Mouse (Mus musculus): ENCODE results near the gene Ugt1a9.

DNA sequence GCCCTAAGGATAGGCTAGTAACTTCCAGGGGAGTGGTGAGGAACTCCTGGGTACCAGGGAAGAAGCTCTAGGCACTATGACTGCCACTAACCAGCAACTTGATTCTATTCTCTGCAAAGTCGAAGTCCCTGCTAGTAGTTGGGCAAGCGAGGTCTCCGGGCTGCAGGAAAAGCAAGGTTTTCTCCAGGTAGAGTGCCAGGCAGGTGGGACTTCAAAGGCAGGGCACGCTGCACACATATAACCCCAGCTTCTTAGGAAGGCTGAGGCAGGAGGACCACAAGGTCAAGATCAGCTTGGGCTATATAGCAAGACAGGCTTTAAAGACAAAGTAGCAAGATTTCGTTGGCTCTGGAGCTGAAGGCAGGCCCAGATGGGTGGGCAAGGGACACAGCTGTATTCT lies 193.2 kb downstream of the Ugt1a9 start:
- TF ChIP-seq CTCF (IDR thresholded peaks at IDR 0.05; ENCODE audit: low read depth, low read length) (no peak), POLR2A (IDR thresholded peaks at IDR 0.05; ENCODE audit: borderline replicate concordance, low read depth, low read length) (no peak)
